Mouse (Mus musculus): ENCODE results near the gene Gm44965. TPM values are rescaled to one million over a fixed set of nuclear protein-coding genes. Genes with fewer than 3 reads are reported as not detected.
A peak's percentile ranks its signal among the peaks of the same experiment; 100 is the strongest.

Gm44965 gene
- polyA plus RNA-seq, 1 experiment from 2014 or later, result not detected

- H3K27me3 ChIP-seq (replicated peaks; ENCODE audit: control insufficient read depth, insufficient read depth, low read length), result no peaks in the 10 kb centered on the region
- peaks cover 34% of the 10 kb centered on the region for H3K4me1 ChIP-seq (replicated peaks; ENCODE audit: control insufficient read depth, insufficient read depth, low read length)
- H3K4me3 ChIP-seq (ENCODE audit: low read depth, low read length), result 0 out of 2 replicates have a peak within 1 kb of the TSS, but pooled peaks have one; percentile 4
- DNase-seq (ENCODE audit: low spot score), result no peak
- no peaks in the 10 kb centered on the region; the same call in 1 of the 2 replicates for H3K9me3 ChIP-seq (ENCODE audit: control insufficient read depth, low read length)
- H3K27ac ChIP-seq (ENCODE audit: low read depth), result peak within 1 kb of the TSS; percentile 67
- H3K36me3 ChIP-seq (ENCODE audit: control insufficient read depth, insufficient read depth, low read length), result no peaks in the 10 kb centered on the region
- no peak for ATAC-seq (replicated peaks; ENCODE audit: low FRiP score, low TSS enrichment, low read depth)
- H3K9ac ChIP-seq (ENCODE audit: low read length), result no peak within 1 kb of the TSS
- H3K4me2 ChIP-seq (ENCODE audit: low read length), result peak within 1 kb of the TSS; percentile 20
- 15% methylated on average over 6 of the region's 6 CpGs for WGBS
Measured at GRCm38 (mm10) chr6:48572572-48573061, 21.1 kb upstream of the Gm44965 start, which contains the start of gene Rarres2. TSS of gene Rarres2 (minus strand) at chr6:48572789.

GRCm38 (mm10) chr6:48573280-48573679 lies 20.5 kb upstream of the Gm44965 start:
- no peak overlapping the region for H3K4me2 ChIP-seq (ENCODE audit: low read length)
- peak overlapping the region; percentile 67 for H3K27ac ChIP-seq (ENCODE audit: low read depth)
- no peak overlapping the region for H3K9ac ChIP-seq (ENCODE audit: low read length)
- H3K4me3 ChIP-seq (ENCODE audit: low read depth, low read length), result no peak overlapping the region
- no peaks in the 10 kb centered on the region for H3K36me3 ChIP-seq (ENCODE audit: control insufficient read depth, insufficient read depth, low read length)
- 25% methylated on average over 10 of the region's 10 CpGs for WGBS
- no peak for ATAC-seq (replicated peaks; ENCODE audit: low FRiP score, low TSS enrichment, low read depth)
- H3K27me3 ChIP-seq (replicated peaks; ENCODE audit: control insufficient read depth, insufficient read depth, low read length), result no peaks in the 10 kb centered on the region
- peaks cover 33% of the 10 kb centered on the region for H3K4me1 ChIP-seq (replicated peaks; ENCODE audit: control insufficient read depth, insufficient read depth, low read length)
- H3K9me3 ChIP-seq (ENCODE audit: control insufficient read depth, low read length), result no peaks in the 10 kb centered on the region; the same call in 1 of the 2 replicates
- peak; percentile 62 for DNase-seq (ENCODE audit: low spot score)

- no peak for DNase-seq (ENCODE audit: low spot score)
- Histone ChIP-seq H3K27me3 (replicated peaks; ENCODE audit: control insufficient read depth, insufficient read depth, low read length) (no peaks in the 10 kb centered on the region), H3K4me1 (replicated peaks; ENCODE audit: control insufficient read depth, insufficient read depth, low read length) (peaks cover 28% of the 10 kb centered on the region), H3K9ac (ENCODE audit: low read length) (no peak overlapping the region), H3K4me3 (ENCODE audit: low read depth, low read length) (no peak overlapping the region), H3K36me3 (ENCODE audit: control insufficient read depth, insufficient read depth, low read length) (no peaks in the 10 kb centered on the region), H3K4me2 (ENCODE audit: low read length) (no peak overlapping the region), H3K27ac (ENCODE audit: low read depth) (peak overlapping the region; percentile 33; the same call in 1 of the 2 replicates), H3K9me3 (ENCODE audit: control insufficient read depth, low read length) (no peaks in the 10 kb centered on the region; the same call in 1 of the 2 replicates)
- 68% methylated on average over 3 of the region's 3 CpGs for WGBS
- no peak for ATAC-seq (replicated peaks; ENCODE audit: low FRiP score, low TSS enrichment, low read depth)
Measured at GRCm38 (mm10) chr6:48573981-48574380, 19.8 kb upstream of the Gm44965 start.

GRCm38 (mm10) chr6:48578736-48579135 lies 15.0 kb upstream of the Gm44965 start:
- Histone ChIP-seq H3K4me3 (ENCODE audit: low read depth, low read length) (no peak overlapping the region), H3K9ac (ENCODE audit: low read length) (no peak overlapping the region), H3K9me3 (ENCODE audit: control insufficient read depth, low read length) (no peaks in the 10 kb centered on the region), H3K4me2 (ENCODE audit: low read length) (no peak overlapping the region; the same call in 1 of the 2 replicates), H3K27me3 (replicated peaks; ENCODE audit: control insufficient read depth, insufficient read depth, low read length) (no peaks in the 10 kb centered on the region), H3K27ac (ENCODE audit: low read depth) (peak overlapping the region; percentile 24; the same call in 1 of the 2 replicates), H3K36me3 (ENCODE audit: control insufficient read depth, insufficient read depth, low read length) (no peaks in the 10 kb centered on the region), H3K4me1 (replicated peaks; ENCODE audit: control insufficient read depth, insufficient read depth, low read length) (peaks cover 3% of the 10 kb centered on the region; the same call in 1 of the 2 replicates)
- WGBS, result 41% methylated on average over 5 of the region's 5 CpGs
- ATAC-seq (replicated peaks; ENCODE audit: low FRiP score, low TSS enrichment, low read depth) (no peak), DNase-seq (ENCODE audit: low spot score) (no peak)

- no peaks in the 10 kb centered on the region for H3K27me3 ChIP-seq (replicated peaks; ENCODE audit: control insufficient read depth, insufficient read depth, low read length)
- no peaks in the 10 kb centered on the region for H3K9me3 ChIP-seq (ENCODE audit: control insufficient read depth, low read length)
- H3K9ac ChIP-seq (ENCODE audit: low read length), result no peak overlapping the region
- 27% methylated on average over 5 of the region's 5 CpGs for WGBS
- no peak overlapping the region for H3K4me3 ChIP-seq (ENCODE audit: low read depth, low read length)
- ATAC-seq (replicated peaks; ENCODE audit: low FRiP score, low TSS enrichment, low read depth) (no peak), DNase-seq (ENCODE audit: low spot score) (no peak)
- no peaks in the 10 kb centered on the region for H3K4me1 ChIP-seq (replicated peaks; ENCODE audit: control insufficient read depth, insufficient read depth, low read length)
- H3K4me2 ChIP-seq (ENCODE audit: low read length), result no peak overlapping the region; the same call in 1 of the 2 replicates
- H3K36me3 ChIP-seq (ENCODE audit: control insufficient read depth, insufficient read depth, low read length), result no peaks in the 10 kb centered on the region
- peak overlapping the region; percentile 24; the same call in 1 of the 2 replicates for H3K27ac ChIP-seq (ENCODE audit: low read depth)
Measured at GRCm38 (mm10) chr6:48579215-48579648, 14.5 kb upstream of the Gm44965 start.

- WGBS, result 46% methylated on average over 3 of the region's 3 CpGs
- Histone ChIP-seq H3K4me3 (ENCODE audit: low read depth, low read length) (no peak overlapping the region), H3K27ac (ENCODE audit: low read depth) (no peak overlapping the region), H3K4me1 (replicated peaks; ENCODE audit: control insufficient read depth, insufficient read depth, low read length) (no peaks in the 10 kb centered on the region), H3K4me2 (ENCODE audit: low read length) (no peak overlapping the region), H3K27me3 (replicated peaks; ENCODE audit: control insufficient read depth, insufficient read depth, low read length) (no peaks in the 10 kb centered on the region), H3K9ac (ENCODE audit: low read length) (no peak overlapping the region), H3K9me3 (ENCODE audit: control insufficient read depth, low read length) (no peaks in the 10 kb centered on the region), H3K36me3 (ENCODE audit: control insufficient read depth, insufficient read depth, low read length) (no peaks in the 10 kb centered on the region)
- ATAC-seq (replicated peaks; ENCODE audit: low FRiP score, low TSS enrichment, low read depth) (no peak), DNase-seq (ENCODE audit: low spot score) (no peak)
Measured at GRCm38 (mm10) chr6:48581257-48581656, 12.5 kb upstream of the Gm44965 start.

GRCm38 (mm10) chr6:48582037-48582436 lies 11.7 kb upstream of the Gm44965 start:
- no peaks in the 10 kb centered on the region for H3K9me3 ChIP-seq (ENCODE audit: control insufficient read depth, low read length)
- H3K4me3 ChIP-seq (ENCODE audit: low read depth, low read length), result no peak overlapping the region
- no peak overlapping the region for H3K9ac ChIP-seq (ENCODE audit: low read length)
- DNase-seq (ENCODE audit: low spot score), result peak; percentile 67
- no peaks in the 10 kb centered on the region for H3K4me1 ChIP-seq (replicated peaks; ENCODE audit: control insufficient read depth, insufficient read depth, low read length)
- no peaks in the 10 kb centered on the region for H3K27me3 ChIP-seq (replicated peaks; ENCODE audit: control insufficient read depth, insufficient read depth, low read length)
- no peaks in the 10 kb centered on the region for H3K36me3 ChIP-seq (ENCODE audit: control insufficient read depth, insufficient read depth, low read length)
- 0 out of 2 replicates have a peak, but pooled peaks have one; percentile 47 for ATAC-seq (replicated peaks; ENCODE audit: low FRiP score, low TSS enrichment, low read depth)
- no peak overlapping the region for H3K4me2 ChIP-seq (ENCODE audit: low read length)
- no peak overlapping the region for H3K27ac ChIP-seq (ENCODE audit: low read depth)
- 84% methylated on average over 3 of the region's 3 CpGs for WGBS

GRCm38 (mm10) chr6:48589194-48589750 lies 4.5 kb upstream of the Gm44965 start, which contains the start of gene Gm45021:
TSS of gene Gm45021 (plus strand) at chr6:48589610.
- Histone ChIP-seq H3K27ac (ENCODE audit: low read depth) (no peak within 1 kb of the TSS), H3K4me1 (replicated peaks; ENCODE audit: control insufficient read depth, insufficient read depth, low read length) (0 out of 2 replicates have a peak, but pooled peaks cover 4% of the 10 kb centered on the region), H3K36me3 (ENCODE audit: control insufficient read depth, insufficient read depth, low read length) (no peaks in the 10 kb centered on the region), H3K27me3 (replicated peaks; ENCODE audit: control insufficient read depth, insufficient read depth, low read length) (no peaks in the 10 kb centered on the region), H3K4me3 (ENCODE audit: low read depth, low read length) (no peak within 1 kb of the TSS), H3K9ac (ENCODE audit: low read length) (no peak within 1 kb of the TSS), H3K9me3 (ENCODE audit: control insufficient read depth, low read length) (no peaks in the 10 kb centered on the region), H3K4me2 (ENCODE audit: low read length) (no peak within 1 kb of the TSS)
- 42% methylated on average over 6 of the region's 6 CpGs for WGBS
- DNase-seq (ENCODE audit: low spot score) (no peak), ATAC-seq (replicated peaks; ENCODE audit: low FRiP score, low TSS enrichment, low read depth) (no peak)

Data from intestine, embryonic 14.5 days (tissue).